Mouse (Mus musculus) heart, adult 2 months (tissue): ENCODE data around the gene Olfr316. TPM values are rescaled to one million over a fixed set of nuclear protein-coding genes. Genes with fewer than 3 reads are reported as not detected.

Source experiments
- DNase-seq, 2 experiments: peaks; one replicate each; pipeline ENCODE4 v3.0.0; 2021
- H3K27ac ChIP-seq: fragments of 200-600 bp; 2 replicates; pipeline ENCODE4 v1.8.1; 2022
- H3K27me3 ChIP-seq: fragments of 200-500 bp; 2 replicates; pipeline ENCODE4 v1.6.1; 2012; ENCODE audit warnings: mild to moderate bottlenecking, low read length, inconsistent platforms, mixed read lengths; ENCODE audit not compliant: control insufficient read depth, insufficient read depth
- H3K36me3 ChIP-seq: fragments of 200-500 bp; 2 replicates; pipeline ENCODE4 v1.6.1; 2012; ENCODE audit warnings: low read length, inconsistent platforms; ENCODE audit not compliant: control insufficient read depth, insufficient read depth
- H3K4me1 ChIP-seq: fragments of 200-500 bp; 2 replicates; pipeline ENCODE4 v1.6.1; 2011; ENCODE audit warnings: low read length; ENCODE audit not compliant: control insufficient read depth, insufficient read depth
- H3K4me3 ChIP-seq: fragments of 200-600 bp; 2 replicates; pipeline ENCODE4 v1.8.1; 2022
- H3K79me2 ChIP-seq: fragments of 200-500 bp; replicated peaks from 2 replicates; pipeline ENCODE4 v1.6.1; 2012; ENCODE audit warnings: mild to moderate bottlenecking, inconsistent platforms, low read length, moderate library complexity, mixed read lengths; ENCODE audit not compliant: control insufficient read depth, insufficient read depth
- H3K9ac ChIP-seq: fragments of 200-500 bp; 2 replicates; pipeline ENCODE4 v1.6.1; 2012; ENCODE audit warnings: low read depth, mild to moderate bottlenecking, control low read depth, inconsistent platforms, low read length, mixed read lengths
- CTCF ChIP-seq: fragments of 200-600 bp; IDR thresholded peaks from 2 replicates; pipeline ENCODE4 v1.8.1; 2022; ENCODE audit warnings: antibody characterized with exemption, mild to moderate bottlenecking, moderate library complexity
- EP300 ChIP-seq: fragments of 200-500 bp; IDR thresholded peaks from 2 replicates; pipeline ENCODE4 v1.6.1; 2011; ENCODE audit warnings: low read depth, low read length, control low read depth; ENCODE audit not compliant: insufficient read depth
- POLR2A ChIP-seq: fragments of 200-500 bp; IDR thresholded peaks from 2 replicates; pipeline ENCODE4 v1.6.1; 2011; ENCODE audit warnings: mild to moderate bottlenecking, low read depth, low read length, control low read depth; ENCODE audit not compliant: insufficient read depth
- WGBS: fragments of 180-500 bp; shearing (Covaris S2); methylation state at CpG from one replicate; pipeline ENCODE4 v1.1.7; 2018; 5-methylcytosine and 5-hydroxymethylcytosine counted together
- intact Hi-C: fragments of 180-260 bp; cut with DNase I; formaldehyde crosslinking; loops from one replicate; pipeline ENCODE4 v1.15.1; 2025
- polyA plus RNA-seq: library from polyadenylated mRNA; depleted of rRNA; stranded (reverse); fragments of >200 nt; gene quantifications from 2 replicates; pipeline ENCODE4 v1.2.3, GENCODE M21; 2012
- total RNA-seq, 2 experiments: library from RNA; stranded (reverse); gene quantifications; 2 replicates each; pipeline ENCODE4 v1.2.3; 2021

The Olfr316 gene
- total and polyA plus RNA-seq, 3 experiments = not detected

DNA sequence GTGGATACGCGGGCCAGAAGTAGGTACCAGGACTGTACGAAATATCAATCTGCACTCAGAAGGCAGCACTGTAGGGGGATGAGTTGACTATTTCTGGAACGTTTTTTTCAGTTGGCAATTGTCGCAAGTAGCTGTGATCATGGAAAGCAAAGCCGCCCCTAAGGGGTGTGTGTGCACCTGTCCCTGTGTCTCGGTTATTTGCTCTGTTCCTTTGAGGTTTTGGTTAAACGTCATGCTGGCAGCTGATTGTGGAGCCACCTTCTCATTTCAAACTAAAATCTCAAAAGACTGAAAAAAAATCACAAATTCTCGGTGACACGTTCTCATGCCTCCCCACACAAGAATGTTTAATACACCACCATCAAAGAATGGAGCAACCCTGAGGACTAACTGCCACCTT lies 35.1 kb downstream of the Olfr316 start:
- TF ChIP-seq CTCF = no peak
- TF ChIP-seq POLR2A = no peak
- TF ChIP-seq EP300 = no peak
- Histone ChIP-seq H3K4me3 (no peak overlapping the region), H3K27me3 (no peaks in the 10 kb centered on the region), H3K4me1 (no peaks in the 10 kb centered on the region), H3K9ac (no peak overlapping the region), H3K27ac (no peak overlapping the region), H3K36me3 (no peaks in the 10 kb centered on the region), H3K79me2 (no peaks in the 10 kb centered on the region)
- no peak for DNase-seq
- WGBS = 83% methylated on average over 10 of the region's 10 CpGs
- intact Hi-C loops = no loop called here

DNA sequence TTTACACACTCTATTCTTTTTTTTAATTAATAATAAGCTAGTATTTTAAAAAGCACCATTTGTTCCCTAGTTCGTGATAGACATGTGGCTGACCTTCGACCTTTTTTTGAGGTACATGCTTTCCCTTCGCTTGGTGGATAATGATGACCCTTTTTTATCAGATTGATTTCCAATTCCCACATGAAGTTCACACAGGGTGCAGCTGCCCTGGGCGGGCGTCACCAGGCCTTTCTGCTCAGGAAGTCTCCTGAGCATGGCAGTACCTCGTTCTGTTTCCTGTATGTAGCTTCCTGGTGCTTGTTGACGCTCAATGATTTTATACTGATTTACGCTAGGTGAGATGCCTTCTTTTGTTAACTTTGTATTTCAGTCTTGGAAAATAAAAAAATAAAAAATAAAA lies 35.8 kb downstream of the Olfr316 start:
- no peaks in the 10 kb centered on the region for H3K79me2 ChIP-seq
- no peak for DNase-seq
- no peaks in the 10 kb centered on the region for H3K36me3 ChIP-seq
- no peak overlapping the region for H3K27ac ChIP-seq
- no peaks in the 10 kb centered on the region for H3K27me3 ChIP-seq
- H3K9ac ChIP-seq = no peak overlapping the region
- WGBS = 66% methylated on average over 8 of the region's 8 CpGs
- TF ChIP-seq EP300 (no peak), CTCF (no peak), POLR2A (no peak)
- intact Hi-C loops = no loop called here
- H3K4me3 ChIP-seq = no peak overlapping the region
- H3K4me1 ChIP-seq = no peaks in the 10 kb centered on the region

DNA sequence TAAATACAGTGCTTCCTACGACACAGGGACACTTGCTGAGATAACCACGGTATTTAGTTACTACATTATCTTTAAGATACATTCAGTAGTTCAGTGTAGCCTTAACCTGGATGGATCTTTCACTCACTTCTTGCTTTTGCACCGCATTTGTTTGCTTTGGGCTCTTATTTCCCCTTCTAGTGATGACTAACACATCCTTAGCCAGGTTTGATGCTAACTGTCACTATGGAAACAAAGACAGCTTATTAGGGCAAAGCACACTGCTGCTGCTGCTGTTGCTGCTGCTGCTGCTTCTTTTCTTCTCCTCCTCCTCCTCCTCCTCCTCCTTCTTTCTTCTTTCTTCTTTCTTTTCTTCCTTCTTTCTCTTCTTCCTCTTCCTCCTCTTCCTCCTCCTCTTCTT lies 37.0 kb downstream of the Olfr316 start:
- no peaks in the 10 kb centered on the region for H3K36me3 ChIP-seq
- no peak for DNase-seq
- no peaks in the 10 kb centered on the region for H3K79me2 ChIP-seq
- H3K27me3 ChIP-seq = no peaks in the 10 kb centered on the region
- no peak overlapping the region for H3K9ac ChIP-seq
- H3K4me1 ChIP-seq = no peaks in the 10 kb centered on the region
- no peak overlapping the region for H3K27ac ChIP-seq
- WGBS = 21% methylated on average over 3 of the region's 3 CpGs
- intact Hi-C loops = no loop called here
- TF ChIP-seq EP300 (no peak), CTCF (no peak), POLR2A (no peak)
- no peak overlapping the region for H3K4me3 ChIP-seq

DNA sequence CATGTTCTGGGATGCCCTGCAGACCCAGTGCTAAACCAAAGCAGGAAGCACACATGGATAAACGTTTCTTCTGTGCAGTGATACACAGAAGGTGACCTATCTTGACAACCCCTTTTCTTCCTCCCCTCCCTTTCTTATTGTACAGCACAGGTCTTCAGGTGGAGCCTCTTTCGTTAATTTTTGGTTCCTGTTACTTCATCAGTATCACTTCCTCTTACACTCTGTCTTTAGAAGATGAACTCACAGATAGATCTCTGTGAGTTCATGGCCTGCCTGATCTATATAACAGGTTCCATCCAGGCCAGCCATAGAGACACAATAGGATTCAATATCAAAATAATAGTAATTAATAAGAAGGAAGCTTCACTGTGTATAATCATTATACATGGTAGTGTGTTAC lies 37.5 kb downstream of the Olfr316 start:
- Histone ChIP-seq H3K27ac (no peak overlapping the region), H3K36me3 (no peaks in the 10 kb centered on the region), H3K4me3 (no peak overlapping the region), H3K4me1 (no peaks in the 10 kb centered on the region), H3K9ac (no peak overlapping the region), H3K27me3 (no peaks in the 10 kb centered on the region), H3K79me2 (no peaks in the 10 kb centered on the region)
- TF ChIP-seq POLR2A (no peak), EP300 (no peak), CTCF (no peak)
- intact Hi-C loops = no loop called here
- 34% methylated on average over 2 of the region's 2 CpGs for WGBS
- DNase-seq = no peak

DNA sequence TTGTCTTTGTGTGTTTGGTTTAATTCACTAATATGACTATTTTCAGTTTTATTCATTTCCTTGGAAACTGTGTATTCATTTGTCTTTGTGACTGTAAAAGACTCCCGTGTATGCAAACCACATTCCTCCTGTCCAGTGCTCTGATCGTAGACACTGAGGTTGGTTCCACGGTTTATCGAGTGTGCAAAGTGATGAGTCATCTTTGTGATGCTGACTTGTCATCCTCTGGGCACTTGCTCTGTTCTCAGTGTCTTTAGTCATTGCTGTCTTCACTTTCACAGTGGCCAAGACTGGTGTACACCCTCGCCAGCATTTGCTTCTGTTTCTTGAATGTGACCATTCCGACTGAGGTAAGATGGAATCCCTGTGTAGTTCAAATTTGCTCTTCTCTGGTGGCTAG lies 38.1 kb downstream of the Olfr316 start:
- no peak overlapping the region for H3K4me3 ChIP-seq
- intact Hi-C loops = no loop called here
- H3K4me1 ChIP-seq = no peaks in the 10 kb centered on the region
- no peaks in the 10 kb centered on the region for H3K27me3 ChIP-seq
- no peaks in the 10 kb centered on the region for H3K36me3 ChIP-seq
- WGBS = 55% methylated on average over 6 of the region's 6 CpGs
- no peak overlapping the region for H3K27ac ChIP-seq
- no peak for DNase-seq
- H3K79me2 ChIP-seq = no peaks in the 10 kb centered on the region
- no peak overlapping the region for H3K9ac ChIP-seq
- no peak for TF ChIP-seq EP300
- TF ChIP-seq CTCF = no peak
- no peak for TF ChIP-seq POLR2A

DNA sequence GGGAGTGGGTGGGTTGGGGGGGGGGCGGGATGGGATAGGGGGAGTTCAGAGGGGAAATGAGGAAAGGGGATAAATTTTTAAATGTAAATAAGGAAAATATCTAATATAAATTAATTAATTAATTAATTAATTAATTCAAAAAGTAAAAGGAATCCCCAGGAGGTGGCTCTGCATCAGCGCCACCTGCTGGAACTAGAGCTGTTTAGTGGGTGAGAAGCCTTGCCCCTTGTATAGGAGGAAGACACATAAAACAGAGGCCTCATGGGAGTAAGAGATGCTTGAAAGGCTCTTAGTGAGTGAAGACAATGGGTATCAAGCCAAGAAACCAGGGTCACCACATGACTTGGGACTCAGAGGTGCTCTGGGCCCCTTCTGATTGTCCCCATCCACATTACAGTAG lies 43.3 kb downstream of the Olfr316 start:
- intact Hi-C loops = no loop called here
- DNase-seq = no peak

More for the DNA sequence above, 43.3 kb downstream of the Olfr316 start:
- TF ChIP-seq CTCF = no peak
- TF ChIP-seq POLR2A = no peak
- TF ChIP-seq EP300 = no peak
- Histone ChIP-seq H3K4me1 (no peaks in the 10 kb centered on the region), H3K9ac (no peak overlapping the region), H3K79me2 (no peaks in the 10 kb centered on the region), H3K27ac (no peak overlapping the region), H3K4me3 (no peak overlapping the region), H3K36me3 (no peaks in the 10 kb centered on the region), H3K27me3 (no peaks in the 10 kb centered on the region)
- 84% methylated on average over 2 of the region's 2 CpGs for WGBS
